Mouse (Mus musculus): Measurements from ENCODE around the gene Tcp11l1. TPM values are rescaled to one million over a fixed set of nuclear protein-coding genes. Genes with fewer than 3 reads are reported as not detected.

The Tcp11l1 gene
- polyA plus RNA-seq (2012; rRNA removed) (1.0 and 2.5 TPM in 2 replicates), polyA plus RNA-seq (2014; fragmentation: Nextera tagmentation; extraction: Ambion mirVana) (5.0 and 5.2 TPM in 2 replicates)

DNA sequence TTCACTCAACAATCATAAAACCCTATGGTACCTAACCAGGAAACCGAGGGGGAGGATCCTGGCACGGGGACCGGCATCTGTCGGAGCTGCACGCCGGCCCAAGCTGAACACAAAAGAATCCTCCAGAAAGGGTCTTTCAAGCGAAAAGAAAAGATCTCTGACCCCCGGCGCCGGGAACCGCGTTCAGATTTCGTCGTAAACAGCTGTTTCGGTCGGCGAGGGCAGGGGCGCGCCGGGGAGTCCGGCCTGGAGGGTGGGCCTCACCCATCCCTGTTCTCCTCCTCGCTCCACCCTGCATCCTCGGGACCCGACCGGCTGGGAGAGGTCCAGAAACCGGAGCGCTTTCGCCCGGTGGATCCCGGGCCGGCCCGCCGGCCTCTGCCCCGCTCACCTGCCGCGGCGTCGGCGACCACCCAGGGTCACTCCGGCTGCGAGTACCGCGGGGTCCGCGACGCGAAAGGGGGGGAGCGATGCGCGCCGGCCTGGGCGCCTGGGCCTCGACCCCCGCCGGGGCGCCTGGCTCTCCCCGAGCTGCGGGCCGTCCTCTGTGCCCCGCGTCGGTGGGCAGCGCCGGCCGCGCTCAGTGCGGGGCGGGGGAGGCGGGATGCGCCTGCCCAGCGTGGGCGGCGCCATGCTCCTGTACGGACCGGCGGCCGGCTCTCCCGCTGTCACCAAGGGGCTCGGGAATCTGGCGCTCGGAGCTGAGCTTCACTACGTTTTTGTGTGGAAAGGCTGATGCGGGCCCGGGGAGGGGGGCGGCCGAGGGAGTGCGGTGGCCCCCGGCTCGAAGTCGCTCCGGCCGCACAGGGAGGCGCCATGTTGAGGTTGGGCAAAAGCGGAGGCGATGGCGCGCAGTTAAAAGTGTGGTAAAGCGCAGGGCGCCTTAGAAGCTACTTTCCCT lies at the start of gene Tcp11l1:
Gene Tcp11l1, minus strand, starts transcription at position 585 of the 901 bp plus-strand sequence.
- no peaks in the 10 kb centered on the region for H3K36me3 ChIP-seq (replicated peaks; ENCODE audit: control insufficient read depth, insufficient read depth, low read depth)
- no peaks in the 10 kb centered on the region for H3K9me3 ChIP-seq (ENCODE audit: control insufficient read depth, low read length)
- peak within 1 kb of the TSS; percentile 70 to 76 for H3K4me3 ChIP-seq (ENCODE audit: insufficient read depth in 1 of 2, low read depth in 2 of 2, low read length in 2 of 2)
- WGBS (ENCODE audit: insufficient replicate concordance), result under 1% methylated on average over 88 of the region's 99 CpGs
- peaks cover 22% of the 10 kb centered on the region for H3K27me3 ChIP-seq (ENCODE audit: control insufficient read depth, insufficient read depth, low read length)
- H3K4me2 ChIP-seq (ENCODE audit: low read depth), result peak within 1 kb of the TSS; percentile 69
- no peak within 1 kb of the TSS for H3K27ac ChIP-seq
- DNase-seq (ENCODE audit: low read depth in 3 of 3, low spot score in 3 of 3), result no peak
- ATAC-seq (ENCODE audit: insufficient read depth), result peak; percentile 67
- no peak for TF ChIP-seq CTCF (IDR thresholded peaks at IDR 0.05; ENCODE audit: low read depth)
- no peak for TF ChIP-seq EP300 (IDR thresholded peaks at IDR 0.05; ENCODE audit: low read depth)
- peaks cover 0 to 5% of the 10 kb centered on the region in 2 experiments; a peak in 1 of 4 replicates for H3K4me1 ChIP-seq (replicated peaks; ENCODE audit: control insufficient read depth in 2 of 2, insufficient read depth in 2 of 2, low read length in 1 of 2)
- H3K9ac ChIP-seq (replicated peaks), result peak within 1 kb of the TSS; percentile 60

GRCm38 (mm10) chr2:104750611-104751010 lies 38.6 kb upstream of the Tcp11l1 start:
- TF ChIP-seq CTCF (IDR thresholded peaks at IDR 0.05; ENCODE audit: low read depth) (peak; percentile 47), EP300 (IDR thresholded peaks at IDR 0.05; ENCODE audit: low read depth) (no peak)
- ATAC-seq (ENCODE audit: insufficient read depth) (no peak), DNase-seq (ENCODE audit: low read depth in 3 of 3, low spot score in 3 of 3) (no peak)

DNA sequence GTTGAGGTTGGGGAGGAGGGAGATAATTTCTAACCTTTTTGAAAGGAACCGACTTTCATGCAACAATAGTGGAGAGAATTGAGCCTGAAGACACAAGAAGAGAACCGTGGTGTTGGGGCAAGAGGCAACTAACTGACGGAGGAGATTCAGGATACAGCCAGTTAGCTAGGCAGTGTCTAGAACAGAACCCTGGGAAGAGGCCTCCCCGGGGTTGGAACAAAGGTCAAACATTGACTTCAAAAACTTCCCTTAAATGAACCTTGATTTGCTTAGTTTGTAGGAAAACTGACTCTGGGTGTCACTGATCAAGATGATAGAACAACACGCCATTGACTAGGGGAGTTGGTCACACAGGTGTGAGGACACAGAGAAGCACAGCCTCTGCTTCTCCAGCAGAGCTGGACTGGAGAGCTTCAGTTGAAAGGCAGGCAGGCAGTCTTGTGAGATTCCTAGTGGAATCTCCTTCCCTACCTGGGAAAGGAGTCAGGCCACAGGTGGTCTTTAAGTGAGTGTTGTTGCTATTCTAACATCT lies 36.7 kb upstream of the Tcp11l1 start:
- H3K27me3 ChIP-seq (ENCODE audit: control insufficient read depth, insufficient read depth, low read length), result no peaks in the 10 kb centered on the region
- 47% methylated on average over 5 of the region's 5 CpGs for WGBS (ENCODE audit: insufficient replicate concordance)
- no peak overlapping the region for H3K4me2 ChIP-seq (ENCODE audit: low read depth)
- ATAC-seq (ENCODE audit: insufficient read depth) (no peak), DNase-seq (ENCODE audit: low read depth in 3 of 3, low spot score in 3 of 3) (no peak)
- H3K36me3 ChIP-seq (replicated peaks; ENCODE audit: control insufficient read depth, insufficient read depth, low read depth), result no peaks in the 10 kb centered on the region
- H3K4me1 ChIP-seq (replicated peaks; ENCODE audit: control insufficient read depth in 2 of 2, insufficient read depth in 2 of 2, low read length in 1 of 2), result 0 out of 4 replicates have a peak, but pooled peaks cover 0 to 2% of the 10 kb centered on the region in 2 experiments
- H3K27ac ChIP-seq, result no peak overlapping the region
- no peak overlapping the region for H3K4me3 ChIP-seq (ENCODE audit: insufficient read depth in 1 of 2, low read depth in 2 of 2, low read length in 2 of 2)
- no peaks in the 10 kb centered on the region for H3K9me3 ChIP-seq (ENCODE audit: control insufficient read depth, low read length)
- H3K9ac ChIP-seq (replicated peaks), result no peak overlapping the region
- no peak for TF ChIP-seq CTCF (IDR thresholded peaks at IDR 0.05; ENCODE audit: low read depth)
- no peak for TF ChIP-seq EP300 (IDR thresholded peaks at IDR 0.05; ENCODE audit: low read depth)

More at GRCm38 (mm10) chr2:104750611-104751010, 38.6 kb upstream of the Tcp11l1 start:
- no peaks in the 10 kb centered on the region for H3K36me3 ChIP-seq (replicated peaks; ENCODE audit: control insufficient read depth, insufficient read depth, low read depth)
- no peak overlapping the region for H3K27ac ChIP-seq
- H3K9me3 ChIP-seq (ENCODE audit: control insufficient read depth, low read length), result no peaks in the 10 kb centered on the region
- 0 out of 4 replicates have a peak, but pooled peaks cover 0 to 2% of the 10 kb centered on the region in 2 experiments for H3K4me1 ChIP-seq (replicated peaks; ENCODE audit: control insufficient read depth in 2 of 2, insufficient read depth in 2 of 2, low read length in 1 of 2)
- H3K4me2 ChIP-seq (ENCODE audit: low read depth), result no peak overlapping the region
- H3K9ac ChIP-seq (replicated peaks), result no peak overlapping the region
- H3K4me3 ChIP-seq (ENCODE audit: insufficient read depth in 1 of 2, low read depth in 2 of 2, low read length in 2 of 2), result no peak overlapping the region
- 45% methylated on average over 3 of the region's 3 CpGs for WGBS (ENCODE audit: insufficient replicate concordance)
- no peaks in the 10 kb centered on the region for H3K27me3 ChIP-seq (ENCODE audit: control insufficient read depth, insufficient read depth, low read length)

DNA sequence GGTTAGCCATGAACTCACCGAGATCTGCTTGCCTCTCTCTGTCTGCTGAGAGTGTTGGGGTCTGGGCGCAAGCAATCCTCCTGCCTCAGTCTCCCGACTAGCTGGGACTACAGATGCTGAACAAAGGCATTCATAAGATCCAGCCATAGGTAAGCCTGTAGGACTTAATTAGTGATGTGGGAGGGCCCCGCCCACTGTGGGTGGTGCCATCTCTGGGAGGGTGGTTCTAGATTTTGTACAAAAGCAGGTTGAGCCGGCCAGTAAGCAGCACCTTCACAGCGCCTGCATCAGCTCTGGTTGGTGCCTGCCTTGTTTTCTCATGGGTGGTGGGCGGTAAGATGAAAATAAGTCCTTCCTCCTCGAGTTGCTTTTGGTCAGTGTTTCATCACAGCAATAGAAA lies 34.3 kb upstream of the Tcp11l1 start:
- DNase-seq (ENCODE audit: low read depth in 3 of 3, low spot score in 3 of 3) (no peak), ATAC-seq (ENCODE audit: insufficient read depth) (no peak)
- TF ChIP-seq EP300 (IDR thresholded peaks at IDR 0.05; ENCODE audit: low read depth) (no peak), CTCF (IDR thresholded peaks at IDR 0.05; ENCODE audit: low read depth) (no peak)
- Histone ChIP-seq H3K4me1 (replicated peaks; ENCODE audit: control insufficient read depth in 2 of 2, insufficient read depth in 2 of 2, low read length in 1 of 2) (0 out of 4 replicates have a peak, but pooled peaks cover 0 to 2% of the 10 kb centered on the region in 2 experiments), H3K9me3 (ENCODE audit: control insufficient read depth, low read length) (no peaks in the 10 kb centered on the region), H3K4me2 (ENCODE audit: low read depth) (no peak overlapping the region), H3K27ac (no peak overlapping the region), H3K36me3 (replicated peaks; ENCODE audit: control insufficient read depth, insufficient read depth, low read depth) (no peaks in the 10 kb centered on the region), H3K4me3 (ENCODE audit: insufficient read depth in 1 of 2, low read depth in 2 of 2, low read length in 2 of 2) (no peak overlapping the region), H3K9ac (replicated peaks) (no peak overlapping the region), H3K27me3 (ENCODE audit: control insufficient read depth, insufficient read depth, low read length) (peaks cover 23% of the 10 kb centered on the region)
- 38% methylated on average over 8 of the region's 8 CpGs for WGBS (ENCODE audit: insufficient replicate concordance)

DNA sequence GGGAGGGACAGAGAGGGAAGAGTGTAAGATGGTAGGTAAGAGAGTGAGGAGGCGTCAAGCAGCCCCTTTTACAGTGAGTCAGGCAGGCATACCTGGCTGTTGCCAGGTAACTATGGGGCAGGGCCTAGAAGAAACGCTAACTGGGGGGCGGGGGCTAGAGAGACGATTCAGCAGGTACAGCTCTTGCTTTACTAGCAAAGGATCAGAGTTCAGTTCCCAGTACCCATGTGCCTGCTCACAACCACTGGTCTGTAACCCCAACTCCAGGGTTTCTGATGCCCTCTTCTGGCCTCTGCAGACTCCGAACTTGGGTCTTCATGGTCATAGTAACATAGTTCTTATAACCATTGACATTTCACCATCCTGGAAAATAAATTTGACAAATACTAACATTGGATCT lies 32.0 kb upstream of the Tcp11l1 start:
- WGBS (ENCODE audit: insufficient replicate concordance), result 43% methylated on average over 5 of the region's 5 CpGs
- Histone ChIP-seq H3K4me3 (ENCODE audit: insufficient read depth in 1 of 2, low read depth in 2 of 2, low read length in 2 of 2) (no peak overlapping the region), H3K4me1 (replicated peaks; ENCODE audit: control insufficient read depth in 2 of 2, insufficient read depth in 2 of 2, low read length in 1 of 2) (0 out of 4 replicates have a peak, but pooled peaks cover 0 to 4% of the 10 kb centered on the region in 2 experiments), H3K27ac (no peak overlapping the region), H3K4me2 (ENCODE audit: low read depth) (no peak overlapping the region), H3K9me3 (ENCODE audit: control insufficient read depth, low read length) (no peaks in the 10 kb centered on the region), H3K9ac (replicated peaks) (no peak overlapping the region), H3K36me3 (replicated peaks; ENCODE audit: control insufficient read depth, insufficient read depth, low read depth) (no peaks in the 10 kb centered on the region), H3K27me3 (ENCODE audit: control insufficient read depth, insufficient read depth, low read length) (peaks cover 26% of the 10 kb centered on the region)
- ATAC-seq (ENCODE audit: insufficient read depth) (no peak), DNase-seq (ENCODE audit: low read depth in 3 of 3, low spot score in 3 of 3) (no peak)
- TF ChIP-seq EP300 (IDR thresholded peaks at IDR 0.05; ENCODE audit: low read depth), result no peak
- no peak for TF ChIP-seq CTCF (IDR thresholded peaks at IDR 0.05; ENCODE audit: low read depth)

Measured in liver, embryonic 14.5 days (tissue).